Mouse (Mus musculus) 3134 (cell line): Measurements from ENCODE around the gene Hoxd1.

Experiments
- DNase-seq: peaks from one replicate; pipeline ENCODE4 v3.0.0-alpha.2; 2011; ENCODE audit warnings: low spot score; ENCODE audit not compliant: insufficient read length; ENCODE audit errors: extremely low read depth

The Hoxd1 gene

DNA sequence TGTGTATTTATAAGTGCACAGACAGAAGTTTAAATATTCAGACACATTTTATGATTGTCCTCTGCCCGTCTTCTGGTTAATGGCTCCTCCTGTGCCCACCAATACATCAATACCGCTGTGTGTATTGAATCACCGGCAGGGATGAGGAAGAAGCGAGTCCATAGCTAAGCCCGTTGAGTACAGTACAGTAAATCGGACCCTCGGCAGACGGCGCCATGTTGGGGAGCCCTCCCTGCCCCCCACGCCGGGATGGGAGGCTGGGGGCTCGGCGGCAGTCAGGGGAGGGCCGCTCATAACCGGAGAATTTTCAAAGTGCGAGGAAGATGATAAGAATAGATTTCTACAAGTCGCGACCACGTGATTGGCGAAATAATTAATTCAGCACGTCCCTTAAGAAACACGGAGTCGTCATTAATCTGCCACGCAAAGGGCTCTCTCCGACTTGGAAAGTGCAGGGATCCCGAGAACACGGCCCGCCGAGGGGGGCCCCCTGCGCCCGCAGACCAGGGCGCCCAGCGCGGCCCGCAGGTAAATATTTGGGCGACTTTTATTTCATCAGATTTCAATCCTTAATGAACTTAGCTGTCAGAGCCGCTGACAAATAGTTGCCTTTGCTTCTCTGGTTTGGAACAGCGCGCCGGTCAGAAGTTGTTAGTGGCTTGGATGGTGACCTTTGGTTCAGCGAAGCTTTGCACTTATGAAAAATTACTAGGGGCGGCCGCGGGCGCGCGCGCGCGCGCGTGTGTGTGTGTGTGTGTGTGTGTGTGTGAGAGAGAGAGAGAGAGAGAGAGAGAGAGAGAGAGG lies 30.1 kb upstream of the Hoxd1 start:
- DNase-seq, result no peak

DNA sequence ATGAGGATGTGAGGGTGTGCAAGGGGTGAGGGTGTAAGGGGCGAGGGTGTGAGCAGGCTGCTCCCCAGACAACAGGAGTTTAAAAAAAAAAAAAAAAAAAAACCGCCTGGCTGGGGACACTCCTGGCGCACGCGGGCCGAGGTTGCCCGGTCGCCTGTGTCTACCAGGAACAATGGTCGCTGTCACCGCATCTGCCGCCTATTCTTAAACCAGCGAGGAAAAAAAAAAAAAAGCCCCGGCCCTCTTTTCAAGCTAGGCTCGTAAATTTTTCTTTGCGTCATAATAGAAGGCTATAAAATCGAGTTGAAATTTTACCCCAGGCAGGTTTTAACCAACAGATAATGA lies 29.5 kb upstream of the Hoxd1 start:
- no peak for DNase-seq

DNA sequence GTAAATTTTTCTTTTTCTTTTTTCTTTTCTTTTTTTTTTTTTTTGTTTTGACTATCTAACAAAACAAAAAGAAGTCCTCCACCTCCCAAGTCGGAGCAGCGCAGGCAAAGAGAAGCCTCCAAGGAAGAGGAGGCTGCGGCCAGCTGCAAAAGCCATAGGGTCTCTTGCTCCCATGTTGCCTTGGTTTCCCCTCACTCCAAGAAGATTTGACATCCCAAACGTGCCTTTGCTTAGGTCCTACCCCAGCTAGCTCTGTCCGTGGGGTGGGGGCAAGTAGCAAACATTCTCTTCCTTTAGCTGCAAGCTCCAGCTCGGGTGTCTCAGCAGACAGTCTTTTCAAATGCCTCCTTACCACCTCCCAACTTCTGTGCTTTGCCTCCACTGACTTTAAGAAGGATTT lies 29.0 kb upstream of the Hoxd1 start:
- no peak for DNase-seq

DNA sequence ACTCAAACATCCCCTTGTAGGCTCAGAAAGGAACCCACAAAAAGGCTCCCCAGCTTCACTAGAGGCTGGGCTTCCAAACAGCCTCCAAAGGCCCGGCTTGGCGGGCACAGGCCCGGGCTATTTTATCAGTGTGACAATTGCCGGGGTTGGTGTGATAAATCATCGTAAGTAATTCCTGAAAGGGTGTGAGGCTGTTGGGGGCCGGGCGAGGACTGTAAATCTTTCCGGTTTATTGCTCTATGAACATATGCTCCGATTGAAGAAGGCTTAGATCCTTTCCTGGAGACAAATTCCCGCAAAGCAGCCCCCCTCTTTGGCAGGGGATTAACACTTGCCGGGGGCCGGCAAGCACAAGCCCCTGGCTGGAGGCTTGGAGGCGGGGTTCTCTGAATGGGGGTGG lies 28.3 kb upstream of the Hoxd1 start:
- no peak for DNase-seq

DNA sequence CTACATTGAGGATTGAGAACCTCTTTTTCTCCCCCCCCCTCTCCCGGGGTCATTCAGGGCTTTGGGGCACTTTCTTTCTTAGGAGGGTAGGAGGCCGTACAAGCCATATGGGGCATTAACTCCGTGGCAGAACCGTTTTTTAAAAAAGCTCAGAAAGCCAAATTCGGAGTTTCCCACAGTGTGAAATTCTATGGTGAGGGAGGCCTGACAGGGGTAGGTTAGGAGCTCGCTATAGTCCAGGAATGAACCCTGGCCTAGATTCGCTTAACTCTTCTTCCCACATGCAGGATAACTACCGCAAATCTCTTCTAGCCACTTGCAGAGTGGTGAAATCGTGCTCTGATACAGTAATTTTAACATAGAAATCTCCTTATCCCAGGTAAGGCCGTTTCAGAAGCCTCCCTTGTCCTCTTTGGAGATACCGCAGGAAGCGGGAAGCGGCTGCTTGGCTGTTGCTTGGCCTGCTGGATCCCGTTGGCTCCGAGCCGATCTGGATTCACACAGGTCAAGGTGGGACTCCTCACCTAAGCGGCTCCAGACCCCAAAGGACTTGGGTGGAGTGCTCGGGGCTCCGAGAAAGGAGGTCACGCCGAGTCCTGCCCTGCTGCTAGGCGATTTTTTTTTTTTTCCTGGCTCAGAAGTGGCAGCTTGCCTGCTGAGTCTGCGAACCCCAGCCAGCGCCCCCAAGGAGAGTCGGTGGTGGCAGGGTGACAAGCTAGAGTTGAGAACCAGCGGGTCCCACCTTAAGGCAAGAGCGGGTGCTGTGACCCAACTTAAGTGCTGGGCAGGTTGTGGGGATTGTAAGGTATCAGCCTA lies 27.6 kb upstream of the Hoxd1 start:
- DNase-seq, result no peak

DNA sequence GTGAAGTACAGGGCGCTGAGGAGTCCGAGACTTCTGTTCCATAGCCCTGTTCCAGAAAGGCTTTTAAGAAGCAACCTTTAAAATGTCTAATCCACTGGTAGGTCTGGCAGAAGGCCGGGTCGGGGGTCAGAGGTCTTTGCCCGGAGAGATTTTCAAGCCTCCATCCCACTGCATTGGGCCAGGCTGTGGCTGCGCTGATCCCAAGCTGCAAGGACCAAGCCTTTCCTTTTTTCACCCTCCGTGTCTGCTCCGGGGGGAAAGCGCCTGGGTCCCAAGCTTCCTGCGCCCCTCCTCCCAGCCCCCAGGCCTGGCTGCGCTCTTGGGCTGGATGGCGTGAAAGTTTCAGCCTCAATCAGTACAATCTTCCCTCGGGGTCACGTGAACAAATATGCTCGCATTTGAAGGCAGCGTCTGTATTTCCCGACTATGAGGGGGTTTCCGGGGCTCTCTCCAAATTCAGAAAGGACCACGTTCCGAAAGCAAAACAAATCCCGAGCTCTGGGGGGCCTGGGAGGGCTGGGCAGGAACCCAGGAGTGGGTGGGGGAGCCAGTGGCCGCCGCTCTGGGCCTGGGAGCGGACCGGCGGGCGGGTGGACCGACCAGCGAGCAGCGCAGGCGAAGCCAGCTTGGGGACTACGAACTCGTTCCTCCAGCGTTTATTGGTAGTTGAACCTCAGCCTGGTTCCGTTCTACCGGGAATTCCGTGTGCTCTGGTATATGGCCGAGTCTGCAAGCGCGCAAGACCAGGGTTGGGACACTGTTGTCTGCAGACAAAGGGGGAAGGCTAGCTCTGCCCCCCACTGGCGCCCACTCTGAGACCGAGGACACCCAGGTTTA lies 26.7 kb upstream of the Hoxd1 start:
- no peak for DNase-seq

DNA sequence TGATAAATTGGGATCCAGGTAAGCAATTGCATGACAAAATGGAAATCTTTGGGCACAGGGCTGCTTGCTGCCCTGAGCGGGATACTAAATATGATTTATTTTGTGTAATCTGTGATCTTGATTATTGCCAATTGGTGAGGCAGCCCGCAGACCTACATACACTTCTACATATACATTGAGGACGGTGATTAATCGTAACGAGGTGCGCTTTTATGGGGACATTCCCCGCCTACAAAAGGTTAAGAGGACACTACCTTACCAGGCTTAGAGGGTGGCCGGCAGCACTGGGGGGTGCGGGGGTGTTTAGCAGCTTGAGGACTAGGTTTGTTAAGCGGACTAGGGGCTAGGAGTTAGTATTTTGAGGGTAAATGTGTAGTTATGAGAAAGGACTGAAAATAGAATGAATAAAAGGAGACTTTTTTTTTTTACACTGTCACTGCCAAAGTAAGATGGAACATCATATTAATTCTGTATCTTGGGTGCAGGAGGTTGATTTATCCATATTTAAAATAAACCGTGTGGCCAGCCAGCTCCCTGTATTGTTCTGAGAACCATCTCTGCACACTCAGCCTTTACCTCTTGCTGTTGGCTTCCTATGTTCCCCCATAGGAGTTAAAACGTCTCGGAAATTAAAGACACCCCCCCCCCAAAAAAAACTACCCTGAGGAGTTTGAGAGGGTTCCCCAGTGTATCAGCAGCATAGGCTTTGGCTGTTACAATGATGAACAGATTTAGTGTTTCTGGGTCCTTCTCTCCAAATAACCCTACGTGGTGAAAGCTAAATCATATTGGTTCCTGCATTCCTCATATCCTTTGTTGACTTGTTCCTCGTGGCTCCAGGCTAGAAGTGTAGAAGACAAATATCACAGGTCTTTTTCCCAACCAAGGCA lies 25.8 kb upstream of the Hoxd1 start:
- no peak for DNase-seq

DNA sequence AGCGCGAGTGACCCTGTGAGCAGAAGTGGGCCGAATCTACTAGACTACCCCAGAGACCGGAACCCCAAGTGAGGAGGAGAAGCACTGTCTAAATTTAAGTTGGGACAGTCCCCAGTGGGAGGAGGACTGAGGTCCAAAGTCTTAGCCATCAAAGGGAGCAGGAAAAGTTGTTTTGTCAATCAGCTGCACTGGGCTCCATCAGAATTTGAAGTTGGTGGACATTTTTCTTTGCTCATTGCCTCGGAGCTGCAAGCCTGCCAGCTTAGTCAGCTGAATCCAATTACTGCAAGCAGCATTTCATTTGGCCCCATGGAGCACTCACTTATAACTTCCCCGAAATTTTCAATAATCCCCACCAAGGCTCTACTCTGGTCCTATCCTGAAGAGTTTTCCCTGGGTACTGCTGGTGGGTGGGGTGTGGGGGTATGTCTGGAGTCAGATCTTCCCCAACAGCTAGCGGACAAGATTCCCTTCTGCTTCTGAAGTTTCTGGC lies 25.2 kb upstream of the Hoxd1 start:
- no peak for DNase-seq

DNA sequence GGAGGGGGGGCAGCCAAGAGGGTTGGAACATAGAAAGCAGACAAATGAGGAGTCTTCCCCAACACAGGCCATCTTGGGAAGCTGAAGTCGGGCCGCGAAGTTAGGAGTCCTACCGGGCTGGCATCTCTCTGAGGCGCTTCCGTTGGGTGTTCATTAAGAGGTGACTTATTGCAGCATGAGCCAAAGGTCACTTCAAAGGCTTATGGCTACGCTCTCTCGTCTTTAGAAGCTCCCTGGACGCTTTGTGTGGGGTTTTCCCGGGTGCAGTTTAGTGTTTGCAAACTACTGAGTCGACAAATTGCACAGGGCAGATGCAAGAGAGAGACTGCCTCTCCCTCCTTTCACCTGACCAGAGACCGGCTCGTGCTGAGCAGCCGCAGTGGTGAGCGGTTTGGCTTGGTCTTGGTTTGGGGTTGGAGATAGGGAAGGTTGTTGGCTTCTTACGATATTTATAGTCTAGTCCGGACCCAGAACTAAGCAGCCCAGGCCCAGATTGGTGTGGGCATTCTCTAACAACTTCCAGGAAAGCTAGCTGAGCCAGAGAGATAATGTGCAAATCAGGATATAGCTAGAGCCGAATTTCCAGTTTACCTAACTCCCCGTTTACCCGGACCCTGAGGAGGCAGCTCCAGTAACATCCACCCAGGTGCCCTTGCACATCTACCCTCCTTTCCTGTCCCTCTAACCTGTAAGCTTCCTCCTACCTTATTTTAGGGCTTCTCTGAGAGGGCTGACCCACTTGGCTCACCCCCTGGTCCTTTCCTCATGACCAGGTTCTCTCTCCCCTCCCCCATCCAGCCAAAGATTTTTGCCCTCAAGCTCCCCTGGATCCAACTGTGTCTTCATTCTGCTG lies 23.9 kb upstream of the Hoxd1 start:
- DNase-seq, result no peak

DNA sequence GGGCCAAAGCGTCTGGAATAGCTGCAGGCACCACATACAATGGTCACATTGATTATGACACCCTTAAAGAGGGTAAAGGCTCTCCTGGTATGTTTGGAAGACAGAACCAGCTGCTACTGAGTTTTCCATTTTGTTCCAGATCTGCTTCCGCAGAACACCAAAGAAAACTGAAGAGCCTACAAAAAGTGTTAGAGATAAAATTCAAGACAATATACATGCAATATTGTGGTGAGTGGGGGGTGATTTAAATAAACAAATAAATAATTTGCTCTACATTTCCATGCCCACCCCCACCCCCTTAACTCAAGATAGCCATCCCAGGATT lies 23.3 kb upstream of the Hoxd1 start:
- DNase-seq, result no peak

DNA sequence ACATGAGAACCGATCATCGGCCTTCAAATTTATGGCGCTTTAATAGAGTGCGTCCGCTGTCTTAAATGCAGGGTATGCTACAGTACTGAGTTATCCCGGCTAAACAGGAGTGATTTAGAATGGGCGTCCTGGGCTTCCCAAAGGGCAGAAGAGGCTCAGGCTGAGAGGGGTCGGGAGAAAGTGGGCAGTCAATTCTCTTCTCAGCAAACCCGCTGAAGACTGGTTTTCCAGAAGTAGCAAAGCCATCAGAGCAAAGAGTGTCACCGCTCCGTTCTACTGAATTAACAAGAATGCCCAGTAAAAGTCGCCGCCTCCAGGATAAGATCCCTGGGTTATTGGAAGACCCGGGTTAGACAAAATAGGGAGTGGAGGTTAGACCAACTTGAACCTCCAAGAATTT lies 22.9 kb upstream of the Hoxd1 start:
- DNase-seq, result no peak

DNA sequence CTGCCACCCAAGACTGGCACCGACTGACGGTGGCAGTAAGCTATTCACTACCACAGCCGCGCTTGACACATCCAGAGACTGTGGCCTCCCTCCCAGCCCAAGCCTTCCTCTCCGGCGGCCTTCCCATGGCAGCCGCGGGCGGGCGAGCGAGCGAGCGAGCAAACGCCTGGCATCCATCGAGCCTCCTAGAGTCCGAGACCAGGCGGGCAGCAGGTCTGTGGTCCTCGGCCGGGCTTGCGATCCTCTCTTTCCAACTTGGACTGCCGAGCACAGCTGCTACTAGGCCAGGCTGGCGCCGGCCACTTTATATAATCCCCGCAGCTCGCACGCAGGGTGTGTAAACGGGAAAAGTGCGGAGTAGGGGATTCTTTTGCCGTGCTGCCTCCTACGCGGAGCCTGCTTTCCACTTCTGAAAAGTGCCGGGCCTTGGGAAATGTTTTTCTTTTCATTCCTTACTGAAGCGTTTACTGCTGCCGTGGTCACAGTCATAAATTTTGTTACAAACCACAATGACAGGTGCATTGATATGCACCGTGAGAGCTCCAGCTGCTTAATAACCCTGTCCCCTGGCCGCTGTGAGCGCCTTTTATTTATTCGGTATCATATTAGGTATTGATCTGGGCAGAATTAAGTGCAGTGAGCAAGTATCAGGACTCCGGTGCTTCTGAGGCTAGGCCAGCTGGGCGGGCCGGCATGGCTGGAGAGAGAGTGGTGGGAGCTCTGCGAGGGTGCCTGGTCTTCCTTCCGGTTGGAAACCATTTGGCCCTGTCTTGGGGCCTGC lies 22.3 kb upstream of the Hoxd1 start:
- no peak for DNase-seq

DNA sequence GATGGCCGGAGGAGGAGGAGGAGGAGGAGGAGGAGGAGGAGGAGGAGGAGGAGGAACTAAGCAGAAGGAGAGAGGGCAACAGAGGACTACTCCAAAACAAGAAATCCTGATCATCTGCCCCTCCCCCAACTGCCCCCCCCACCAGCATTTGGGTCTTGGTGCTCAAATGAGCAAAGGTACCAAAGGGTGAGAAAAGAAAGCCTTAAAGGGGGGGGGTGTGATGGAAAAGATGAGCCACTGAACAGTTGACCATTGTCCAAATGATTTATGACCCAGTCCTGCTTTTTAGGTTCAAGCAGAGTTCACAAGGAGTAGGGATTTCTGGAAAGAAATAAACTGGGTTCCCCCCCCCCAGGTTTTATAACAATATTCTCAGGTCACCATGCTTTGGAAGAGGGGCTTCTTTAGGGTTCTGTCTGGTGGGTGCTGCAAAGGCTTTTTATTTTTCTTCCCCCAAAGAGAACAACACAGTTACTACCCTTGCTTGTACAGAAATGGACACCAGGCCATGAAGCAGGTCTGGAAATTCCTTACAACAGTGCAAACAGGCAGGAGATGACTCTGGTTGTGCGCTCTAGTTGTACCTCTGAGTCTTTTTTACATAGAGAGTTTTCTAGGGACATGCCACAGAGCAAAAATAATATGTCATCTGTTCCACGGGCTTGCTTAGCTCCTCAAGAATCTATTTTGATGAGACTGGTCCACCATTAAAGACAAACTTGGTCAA lies 21.4 kb upstream of the Hoxd1 start:
- no peak for DNase-seq

DNA sequence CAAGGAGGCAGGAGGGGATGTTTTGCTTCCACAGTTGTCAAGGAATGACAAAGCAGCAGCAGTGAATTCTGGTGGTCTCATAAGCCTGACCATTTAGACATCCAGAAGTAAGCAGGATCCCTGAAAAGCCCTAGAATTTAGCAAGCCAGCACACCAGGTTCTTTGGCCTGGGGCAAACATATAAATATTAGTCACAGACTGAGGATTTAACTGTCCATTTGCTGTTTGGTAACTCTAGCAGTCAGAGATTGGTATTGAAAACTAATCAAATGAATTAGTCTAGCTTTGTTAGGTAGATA lies 20.9 kb upstream of the Hoxd1 start:
- DNase-seq, result no peak

DNA sequence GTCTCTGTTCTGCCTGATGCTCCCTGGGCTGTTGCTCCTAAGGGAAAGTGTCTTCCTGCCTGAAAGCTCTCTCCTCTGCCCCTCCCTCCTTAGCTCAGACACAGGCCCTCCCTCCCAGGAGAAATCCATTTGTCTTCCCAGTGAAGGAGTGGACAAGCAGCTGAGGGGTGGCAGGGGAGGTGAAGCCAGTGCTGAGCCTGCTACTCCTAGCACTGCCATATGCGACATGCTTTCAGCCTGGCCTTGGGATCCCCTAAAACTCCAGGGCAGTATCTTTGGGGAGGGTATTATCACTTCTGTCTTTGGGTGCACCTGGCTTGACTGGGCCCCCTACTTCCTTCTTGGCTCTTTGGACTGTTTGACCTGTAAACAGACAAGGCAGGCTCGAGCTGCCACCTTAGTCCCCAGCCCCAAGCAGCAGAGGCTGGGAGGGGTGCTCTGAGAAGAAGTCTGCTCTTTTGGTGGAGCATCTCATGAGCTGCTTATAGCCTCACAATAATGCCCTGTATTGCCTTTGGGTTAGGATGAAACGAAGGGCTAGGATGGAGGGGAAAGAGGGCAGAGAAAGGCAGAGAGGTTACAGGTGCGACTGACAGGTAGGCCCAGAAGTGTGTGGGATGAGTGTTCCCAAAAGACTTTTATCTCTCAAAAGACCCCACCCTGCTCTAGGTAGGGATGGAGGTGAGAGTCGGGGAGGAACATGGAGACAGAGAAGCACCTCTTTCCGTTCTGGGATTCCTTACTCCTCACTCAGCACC lies 17.1 kb upstream of the Hoxd1 start:
- no peak for DNase-seq

DNA sequence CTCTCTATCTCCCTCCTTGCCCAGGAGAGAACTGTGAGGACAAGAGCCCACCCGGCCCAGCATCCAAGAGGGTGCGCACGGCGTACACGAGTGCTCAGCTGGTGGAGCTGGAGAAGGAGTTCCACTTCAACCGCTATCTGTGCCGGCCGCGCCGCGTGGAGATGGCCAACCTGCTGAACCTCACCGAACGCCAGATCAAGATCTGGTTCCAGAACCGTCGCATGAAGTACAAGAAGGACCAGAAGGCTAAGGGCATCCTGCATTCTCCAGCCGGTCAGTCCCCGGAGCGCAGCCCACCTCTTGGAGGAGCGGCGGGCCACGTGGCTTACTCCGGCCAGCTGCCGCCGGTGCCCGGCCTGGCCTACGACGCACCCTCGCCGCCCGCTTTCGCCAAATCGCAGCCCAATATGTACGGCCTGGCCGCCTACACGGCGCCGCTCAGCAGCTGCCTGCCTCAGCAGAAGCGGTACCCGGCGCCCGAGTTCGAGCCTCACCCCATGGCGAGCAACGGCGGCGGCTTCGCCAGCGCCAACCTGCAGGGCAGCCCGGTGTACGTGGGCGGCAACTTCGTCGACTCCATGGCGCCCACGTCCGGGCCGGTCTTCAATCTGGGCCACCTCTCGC lies 16.4 kb upstream of the Hoxd1 start:
- DNase-seq, result no peak

DNA sequence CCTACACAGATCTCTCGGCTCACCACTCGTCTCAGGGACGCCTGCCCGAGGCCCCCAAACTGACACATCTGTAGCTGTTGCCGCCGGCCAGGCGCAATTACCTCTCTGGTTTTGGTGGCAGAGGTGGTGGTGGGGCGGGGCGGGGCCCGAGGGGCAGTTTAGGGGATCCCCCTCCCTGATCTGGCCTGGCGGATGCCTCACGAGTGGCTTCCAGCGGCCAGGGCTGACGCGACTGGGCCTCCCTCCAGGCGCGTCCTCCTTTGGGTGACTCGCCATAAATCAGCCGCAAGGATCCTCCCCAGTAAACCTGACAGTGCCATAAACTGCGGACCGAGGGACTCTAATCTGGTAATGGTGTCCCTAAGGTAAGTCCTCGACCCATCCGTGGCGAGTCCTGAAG lies 15.8 kb upstream of the Hoxd1 start:
- DNase-seq, result no peak
